Mouse (Mus musculus): Measurements from ENCODE around the gene Slc46a1. TPM values are rescaled to one million over a fixed set of nuclear protein-coding genes. Genes with fewer than 3 reads are reported as not detected.

Slc46a1 gene
- 1 to 10 TPM; 1.5 to 2.0 TPM for total RNA-seq (2021)

GRCm38 (mm10) chr11:78465568-78466180, at the start of gene Slc46a1:
Gene Slc46a1 (plus strand): TSS chr11:78465697.
- peak; percentile 89 to 90 for DNase-seq
- intact Hi-C loops (cut with DNase I), result no loop called here

DNA sequence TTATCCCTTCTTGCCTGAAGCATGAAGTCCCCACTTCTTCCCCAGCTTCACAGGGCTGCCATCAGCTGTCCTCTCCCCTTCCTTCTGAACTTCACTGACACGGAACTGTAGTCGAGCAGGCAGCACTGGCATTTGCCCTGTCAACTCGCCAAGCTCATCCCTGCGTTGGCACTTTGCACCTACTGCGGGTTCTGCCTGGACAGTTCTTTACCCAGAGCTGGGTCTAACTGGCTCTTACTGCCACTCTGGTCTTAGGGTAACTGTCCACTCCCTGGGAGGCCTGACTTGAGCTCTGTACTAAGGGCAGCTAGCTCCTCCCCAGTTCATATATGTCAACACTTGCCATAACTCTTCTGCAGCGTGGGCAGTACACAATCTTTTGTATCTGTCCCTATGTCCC, 48.6 kb upstream of the Slc46a1 start:
- DNase-seq, result no peak
- intact Hi-C loops (cut with DNase I), result no loop called here

- no peak for DNase-seq
- intact Hi-C loops (cut with DNase I), result no loop called here
Observed at GRCm38 (mm10) chr11:78420263-78420889, 45.1 kb upstream of the Slc46a1 start.

DNA sequence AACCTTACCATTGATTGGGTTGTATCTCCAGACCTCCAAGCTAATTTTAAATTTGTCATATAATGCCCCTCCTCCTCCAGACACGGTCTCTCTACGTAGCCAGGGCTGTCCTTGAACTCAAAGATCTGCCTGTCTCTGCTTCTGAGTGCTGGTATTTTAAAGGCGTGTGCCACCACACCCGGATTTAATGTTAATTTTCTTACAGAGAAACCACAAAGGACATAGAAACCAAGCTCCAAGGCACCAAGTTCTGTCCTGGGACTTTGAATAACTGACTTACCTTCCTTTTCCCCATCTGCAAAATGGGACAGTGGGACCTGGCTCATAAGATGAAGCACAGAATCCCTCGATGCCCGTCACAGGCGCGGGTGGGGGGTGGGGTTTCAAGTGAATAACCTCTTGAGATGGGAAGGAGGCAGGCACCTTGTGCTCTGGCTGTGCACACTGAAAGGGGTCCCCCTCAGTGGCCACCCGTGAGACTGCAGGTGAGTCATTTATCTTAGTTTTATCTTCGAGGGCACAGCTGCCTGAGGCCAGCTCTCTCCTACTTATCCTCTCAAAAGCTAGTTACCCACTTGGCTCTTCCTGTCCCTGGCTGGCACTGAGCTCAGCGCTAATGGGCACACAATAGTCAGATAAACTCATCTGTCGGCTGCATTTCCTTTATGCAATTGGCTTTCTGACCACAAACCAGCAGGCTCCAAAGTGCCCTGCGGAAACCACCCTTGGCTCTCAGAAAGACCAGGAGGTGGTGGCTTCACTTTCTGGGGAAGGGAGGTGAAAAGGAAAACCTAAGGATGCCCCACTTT, 44.1 kb upstream of the Slc46a1 start:
- intact Hi-C loops (cut with DNase I), result no loop called here
- DNase-seq, result no peak

GRCm38 (mm10) chr11:78422055-78422819, 43.3 kb upstream of the Slc46a1 start, which contains the start of gene Slc13a2:
Gene Slc13a2 (minus strand): TSS chr11:78422217.
- intact Hi-C loops (cut with DNase I), result no loop called here
- no peak for DNase-seq

GRCm38 (mm10) chr11:78424352-78424751, 41.1 kb upstream of the Slc46a1 start:
- intact Hi-C loops (cut with DNase I), result no loop called here
- DNase-seq, result peak; percentile 21 to 22

DNA sequence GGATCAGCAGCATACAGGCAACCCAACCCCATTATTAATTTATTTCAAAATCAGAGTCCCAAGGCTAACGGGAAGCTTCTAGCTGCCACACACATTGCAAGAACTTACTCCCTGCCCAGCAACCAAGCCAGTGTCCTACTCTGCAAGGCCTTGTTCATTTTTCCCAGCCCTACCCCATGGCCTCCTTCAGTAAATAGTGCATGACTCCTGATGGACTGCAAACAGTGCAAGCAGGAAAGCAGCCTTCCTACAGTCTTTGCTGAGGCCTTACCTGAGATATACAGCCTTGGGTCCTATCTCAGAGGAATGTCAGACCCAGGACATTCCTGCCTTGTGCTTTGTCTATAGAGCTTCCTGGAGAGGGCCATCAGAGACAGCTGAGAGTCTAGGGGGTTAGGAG, 39.9 kb upstream of the Slc46a1 start:
- intact Hi-C loops (cut with DNase I), result no loop called here
- no peak for DNase-seq

- no peak for DNase-seq
- intact Hi-C loops (cut with DNase I), result no loop called here
Observed at GRCm38 (mm10) chr11:78427655-78428054, 37.8 kb upstream of the Slc46a1 start.

DNA sequence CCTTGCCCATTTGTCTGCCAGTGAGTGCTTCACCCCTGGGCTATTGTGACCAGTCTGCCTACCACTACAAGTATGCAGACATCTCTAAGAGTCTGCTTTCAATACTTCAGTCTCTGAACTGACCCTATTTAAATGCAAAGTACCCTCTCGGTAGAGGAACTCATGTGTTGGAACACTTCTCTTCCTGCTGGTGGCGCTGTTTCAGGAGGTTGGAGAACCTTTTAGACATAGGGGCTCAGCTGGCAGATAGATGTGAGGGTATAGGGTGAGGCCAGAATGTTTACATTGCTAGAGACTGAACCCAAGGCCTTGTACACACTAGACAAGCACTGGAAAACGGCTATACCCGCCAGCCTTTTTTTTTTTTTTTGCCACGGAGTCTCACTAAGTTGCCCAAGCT, 37.2 kb upstream of the Slc46a1 start:
- intact Hi-C loops (cut with DNase I), result no loop called here
- DNase-seq, result no peak

DNA sequence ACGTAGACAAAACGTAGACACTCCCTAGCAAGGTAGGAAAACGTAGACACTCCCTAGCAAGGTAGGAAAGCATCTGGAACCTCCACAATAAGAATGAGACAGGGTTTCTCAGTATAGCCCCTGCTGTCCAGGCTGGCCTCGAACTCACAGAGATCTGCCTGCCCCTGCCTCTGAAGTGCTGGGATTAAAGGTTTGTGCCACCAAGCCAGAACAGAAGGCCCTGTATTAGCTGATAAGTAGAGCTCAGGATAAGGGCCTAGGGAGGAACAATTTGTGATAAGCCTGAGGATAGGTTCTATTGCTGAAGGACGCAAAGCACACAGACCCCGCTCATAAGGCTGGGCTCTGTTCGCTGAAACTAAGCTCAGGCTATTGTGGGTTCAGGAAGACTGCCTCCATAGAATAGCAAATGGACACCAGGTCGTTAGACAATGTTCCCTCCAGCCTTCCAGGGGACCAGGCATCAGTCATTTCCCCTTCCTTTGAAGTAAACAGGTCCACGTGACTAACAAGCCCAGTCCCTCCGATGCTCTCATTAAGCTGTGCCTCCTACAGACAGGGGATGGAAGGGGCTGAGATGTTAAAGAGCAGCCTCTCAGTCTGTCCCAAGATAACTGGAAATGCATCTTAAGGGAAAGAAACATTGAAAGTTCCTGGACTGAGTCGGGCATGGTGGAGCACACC, 35.2 kb upstream of the Slc46a1 start:
- no peak for DNase-seq
- intact Hi-C loops (cut with DNase I), result no loop called here

DNA sequence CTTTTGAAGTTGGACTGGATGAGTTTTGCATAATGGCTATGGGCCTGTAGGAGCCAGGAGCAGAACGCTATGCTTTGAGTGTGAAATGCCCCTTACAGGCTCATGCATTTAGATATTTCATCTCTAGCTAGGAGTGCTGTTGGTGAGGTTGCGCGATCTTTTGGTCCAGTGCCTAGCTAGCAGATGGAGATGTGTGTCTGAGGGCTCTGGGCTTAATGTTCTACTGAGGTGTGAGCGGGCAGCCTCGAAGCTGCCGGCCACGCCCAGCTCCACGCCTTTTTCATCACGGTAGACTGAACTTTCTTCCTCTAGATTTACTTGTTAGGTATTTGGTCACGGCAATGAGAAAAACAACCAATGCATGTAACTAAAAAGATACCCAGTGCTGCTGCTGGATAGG, 34.3 kb upstream of the Slc46a1 start:
- intact Hi-C loops (cut with DNase I), result no loop called here
- DNase-seq, result no peak

GRCm38 (mm10) chr11:78434052-78434451, 31.4 kb upstream of the Slc46a1 start:
- intact Hi-C loops (cut with DNase I), result no loop called here
- DNase-seq, result no peak

- intact Hi-C loops (cut with DNase I), result no loop called here
- peak in 1 of 2 experiments; percentile 27 for DNase-seq
Observed at GRCm38 (mm10) chr11:78435776-78436349, 29.6 kb upstream of the Slc46a1 start.

DNA sequence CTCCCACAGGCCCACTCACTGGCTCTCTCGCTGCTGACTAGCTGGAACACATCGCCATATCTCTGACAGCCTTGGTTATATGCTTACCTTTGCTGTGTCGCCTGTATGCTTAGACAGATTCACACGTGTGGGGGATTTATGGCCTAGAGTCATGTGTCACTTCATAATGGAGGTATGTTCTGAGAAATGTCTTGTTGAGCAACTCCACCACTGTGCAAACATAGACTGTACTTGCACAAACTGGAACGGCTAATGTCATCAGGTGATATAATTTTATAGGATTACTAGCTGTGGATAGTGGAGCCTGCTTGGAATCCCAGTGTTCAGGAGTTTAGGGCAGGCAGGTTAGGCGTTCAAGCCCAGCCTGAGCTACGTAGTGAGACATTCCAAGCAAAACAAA, 28.3 kb upstream of the Slc46a1 start:
- intact Hi-C loops (cut with DNase I), result no loop called here
- DNase-seq, result no peak

GRCm38 (mm10) chr11:78438399-78438930, 27.0 kb upstream of the Slc46a1 start:
- intact Hi-C loops (cut with DNase I), result no loop called here
- no peak for DNase-seq

DNA sequence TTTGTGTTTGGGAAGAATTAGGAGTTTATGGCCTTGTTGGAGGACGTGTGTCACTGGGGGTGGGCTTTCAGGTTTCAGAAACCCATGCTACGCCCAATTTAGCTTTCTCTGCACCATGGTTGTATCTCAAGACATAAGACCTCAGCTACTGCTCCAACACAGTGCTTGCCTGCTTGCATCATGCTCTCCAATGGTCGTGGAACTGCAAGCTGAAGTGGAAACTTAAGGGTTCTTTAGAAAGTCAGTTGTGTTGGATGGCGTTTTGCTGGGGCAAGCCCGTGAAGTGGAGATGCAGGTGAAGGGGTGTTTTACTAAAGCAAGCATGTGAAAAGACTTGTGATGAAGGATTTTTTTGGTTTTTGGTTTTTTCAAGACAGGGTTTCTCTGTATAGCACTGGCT, 22.4 kb upstream of the Slc46a1 start:
- intact Hi-C loops (cut with DNase I), result no loop called here
- no peak for DNase-seq

- no peak for DNase-seq
- intact Hi-C loops (cut with DNase I), result no loop called here
Observed at GRCm38 (mm10) chr11:78447168-78447567, 18.3 kb upstream of the Slc46a1 start.

DNA sequence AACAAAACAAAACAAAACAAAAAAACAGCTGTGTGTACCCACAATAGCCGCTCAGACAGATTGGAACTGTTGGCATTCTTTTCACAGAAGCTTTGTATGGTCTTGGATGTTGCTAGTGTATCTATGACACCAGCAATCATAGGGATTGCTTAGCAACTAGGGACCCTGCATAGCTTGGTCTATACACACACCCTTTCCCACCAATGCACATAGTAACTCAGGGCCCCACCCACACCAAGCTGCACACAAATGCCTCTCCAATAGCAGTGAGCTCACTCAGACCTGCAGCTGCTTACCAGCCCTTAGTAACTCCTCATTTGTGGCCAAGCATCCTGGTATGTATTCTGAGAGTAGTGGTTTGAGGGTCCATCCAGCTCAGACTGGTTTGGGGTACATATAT, 17.3 kb upstream of the Slc46a1 start:
- intact Hi-C loops (cut with DNase I), result no loop called here
- DNase-seq, result no peak

DNA sequence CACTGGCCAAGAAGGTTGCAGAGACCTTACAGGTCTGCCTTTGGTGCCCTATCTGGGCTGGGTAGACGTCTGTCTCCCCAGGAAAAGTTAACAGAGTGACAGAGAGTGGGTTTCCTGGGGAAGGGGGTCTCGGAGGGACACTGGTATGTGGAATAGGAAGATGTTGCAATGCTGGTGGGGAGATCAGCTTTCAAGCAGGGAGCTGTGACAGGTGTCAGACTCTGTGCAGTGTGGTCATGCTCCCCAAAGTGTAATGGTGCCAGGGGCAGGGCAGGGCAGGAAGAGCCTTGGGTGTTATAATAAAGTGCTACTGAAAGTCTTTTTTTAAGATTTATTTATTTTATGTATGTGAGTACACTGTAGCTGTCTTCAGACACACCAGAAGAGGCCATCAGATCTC, 15.2 kb upstream of the Slc46a1 start:
- intact Hi-C loops (cut with DNase I), result loop anchor here (5.0 kb wide), 1 partner anchor 93 kb away; no protein-coding TSS in a partner anchor
- no peak for DNase-seq

DNA sequence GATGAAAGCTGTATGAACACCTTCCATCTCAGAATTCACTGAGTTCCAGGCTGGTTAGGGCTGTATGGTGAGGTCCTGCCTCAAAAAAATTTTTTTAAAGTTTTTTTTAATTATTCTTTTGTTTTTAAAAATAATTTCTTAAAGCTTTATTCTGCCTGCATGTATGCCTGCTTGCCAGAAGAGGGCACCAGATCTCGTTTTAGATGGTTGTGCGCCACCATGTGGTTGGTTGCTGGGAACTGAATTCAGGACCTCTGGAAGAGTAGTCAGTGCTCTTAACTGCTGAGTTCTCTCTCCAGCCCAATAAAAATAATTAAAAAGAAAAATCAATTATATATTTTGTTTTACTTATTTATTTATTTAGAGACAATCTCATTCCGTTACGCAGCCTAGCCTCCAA, 11.8 kb upstream of the Slc46a1 start:
- DNase-seq, result peak; percentile 60 to 77
- intact Hi-C loops (cut with DNase I), result loop anchor here (5.0 kb wide), 1 partner anchor 96 kb away; no protein-coding TSS in a partner anchor

Measured in heart, postnatal 10 days (tissue).